In genomic region chr2:76114734-76115133, GRCm38 (mm10) we compare ENCODE assay signal across 8 mouse cellular contexts.
DNase-seq lines count a peak whose midpoint lies in the region; ATAC-seq and TF ChIP-seq lines count a peak whose summit lies in the region.

No protein-coding gene starts in this region.

- no peak overlapping the region for H3K27ac ChIP-seq in hindbrain, embryonic 11.5 days (ENCODE audit: low read depth, low read length)
- H3K27ac ChIP-seq in hindbrain, embryonic 16.5 days (ENCODE audit: low read depth, low read length): no peak overlapping the region
- no peak overlapping the region for H3K27ac ChIP-seq in bone marrow macrophage, adult 2 months (ENCODE audit: insufficient read depth, low read depth, low read length)

- H3K9me3 ChIP-seq in hindbrain, embryonic 11.5 days (ENCODE audit: control insufficient read depth, low read length): no peaks in the 10 kb centered on the region
- no peaks in the 10 kb centered on the region for H3K9me3 ChIP-seq in hindbrain, embryonic 16.5 days (ENCODE audit: control insufficient read depth, low read length)

- no peak overlapping the region for H3K9ac ChIP-seq in hindbrain, embryonic 11.5 days (ENCODE audit: low read depth, low read length)
- no peak overlapping the region for H3K9ac ChIP-seq in hindbrain, embryonic 16.5 days (ENCODE audit: low read depth, low read length)

- no peak overlapping the region for H3K4me3 ChIP-seq in hindbrain, embryonic 11.5 days (ENCODE audit: low read depth, low read length)
- no peak overlapping the region for H3K4me3 ChIP-seq in hindbrain, embryonic 16.5 days (ENCODE audit: low read length)
- no peak overlapping the region for H3K4me3 ChIP-seq in bone marrow macrophage, adult 2 months (ENCODE audit: insufficient read depth, low read length)

- H3K27me3 ChIP-seq in hindbrain, embryonic 11.5 days (ENCODE audit: control insufficient read depth, insufficient read depth, low read length): no peaks in the 10 kb centered on the region; the same call in 1 of the 2 replicates
- no peaks in the 10 kb centered on the region for H3K27me3 ChIP-seq in hindbrain, embryonic 16.5 days (replicated peaks; ENCODE audit: control insufficient read depth, insufficient read depth, low read length)

- H3K4me1 ChIP-seq in hindbrain, embryonic 11.5 days (replicated peaks; ENCODE audit: control insufficient read depth, insufficient read depth, low read length): no peaks in the 10 kb centered on the region
- no peaks in the 10 kb centered on the region for H3K4me1 ChIP-seq in hindbrain, embryonic 16.5 days (ENCODE audit: control insufficient read depth, insufficient read depth, low read depth, low read length)
- H3K4me1 ChIP-seq in bone marrow macrophage, adult 2 months (ENCODE audit: control insufficient read depth, insufficient read depth, low read length): no peaks in the 10 kb centered on the region

- ATAC-seq in hindbrain, embryonic 11.5 days (ENCODE audit: low FRiP score): no peak
- no peak for ATAC-seq in hindbrain, embryonic 16.5 days

- peak; percentile 70 for DNase-seq in hindbrain, embryonic 11.5 days (ENCODE audit: low spot score)
- peak; percentile 8 to 50 for DNase-seq in spleen, postnatal 10 days (ENCODE audit: low spot score in 2 of 2)
- DNase-seq in spleen, postnatal 36 days (ENCODE audit: low spot score in 2 of 2): no peak
- peak; percentile 32 to 43 for DNase-seq in kidney, postnatal 25 days
- DNase-seq in retina, postnatal 1 day: peak; percentile 59
- DNase-seq in left cerebral cortex, adult 8-10 months (ENCODE audit: low spot score in 2 of 2): no peak

- no peak for TF ChIP-seq POLR2A in bone marrow macrophage, adult 2 months (IDR thresholded peaks at IDR 0.05; ENCODE audit: borderline replicate concordance, low read depth, low read length)

- TF ChIP-seq CTCF in bone marrow macrophage, adult 2 months (IDR thresholded peaks at IDR 0.05; ENCODE audit: low read depth, low read length): peak; percentile 99

- no peak overlapping the region for H3K4me2 ChIP-seq in hindbrain, embryonic 11.5 days (replicated peaks; ENCODE audit: low read depth, low read length)
- no peak overlapping the region for H3K4me2 ChIP-seq in hindbrain, embryonic 16.5 days (ENCODE audit: low read length)

- WGBS in hindbrain, embryonic 11.5 days: 25% methylated on average over 6 of the region's 6 CpGs
- WGBS in hindbrain, embryonic 16.5 days: 18% methylated on average over 6 of the region's 6 CpGs

- no peaks in the 10 kb centered on the region for H3K36me3 ChIP-seq in hindbrain, embryonic 11.5 days (ENCODE audit: control insufficient read depth, insufficient read depth, low read length)
- no peaks in the 10 kb centered on the region for H3K36me3 ChIP-seq in hindbrain, embryonic 16.5 days (ENCODE audit: control insufficient read depth, insufficient read depth, low read length)

Comparison
In these comparisons a context has a peak if more than half of its experiments do, and no peak if none do; other contexts are left out.
1. DNase-seq: peak in hindbrain, embryonic 11.5 days (single experiment), spleen, postnatal 10 days (2 of 2), kidney, postnatal 25 days (2 of 2) and retina, postnatal 1 day (single experiment); none in spleen, postnatal 36 days (0 of 2) and left cerebral cortex, adult 8-10 months (0 of 2).